Mouse (Mus musculus) cerebellum, postnatal 10 days (tissue): ENCODE measurements around the gene Apol8.

Experiments used
- DNase-seq, 2 experiments: peaks; one replicate each; pipeline ENCODE4 v3.0.0; 2021; ENCODE audit warnings: mixed read lengths in 2 of 2

Apol8 gene

GRCm38 (mm10) chr15:77756848-77757247 lies at the start of gene Apol8:
TSS of gene Apol8 (minus strand) at chr15:77757003.
- DNase-seq = peak; percentile 74 to 80

- peak in 1 of 2 experiments; percentile 7 for DNase-seq
Observed at GRCm38 (mm10) chr15:77805657-77806056, 48.9 kb upstream of the Apol8 start.

- peak in 1 of 2 experiments; percentile 21 for DNase-seq
Observed at GRCm38 (mm10) chr15:77804949-77805348, 48.1 kb upstream of the Apol8 start.

GRCm38 (mm10) chr15:77804460-77804859 lies 47.7 kb upstream of the Apol8 start:
- DNase-seq = peak; percentile 48 to 59

- no peak for DNase-seq
Observed at GRCm38 (mm10) chr15:77803747-77804146, 46.9 kb upstream of the Apol8 start.

- DNase-seq = no peak
Observed at GRCm38 (mm10) chr15:77802992-77803391, 46.2 kb upstream of the Apol8 start.

- DNase-seq = no peak
Observed at GRCm38 (mm10) chr15:77801188-77801587, 44.4 kb upstream of the Apol8 start.

GRCm38 (mm10) chr15:77800511-77800910 lies 43.7 kb upstream of the Apol8 start:
- DNase-seq = peak in 1 of 2 experiments; percentile 36

GRCm38 (mm10) chr15:77799491-77800474 lies 43.0 kb upstream of the Apol8 start:
- no peak for DNase-seq

- peak in 1 of 2 experiments; percentile 30 for DNase-seq
Observed at GRCm38 (mm10) chr15:77798664-77799490, 42.1 kb upstream of the Apol8 start.

- DNase-seq = peak; percentile 67 to 68
Observed at GRCm38 (mm10) chr15:77797609-77798411, 41.0 kb upstream of the Apol8 start.

GRCm38 (mm10) chr15:77796409-77797035 lies 39.7 kb upstream of the Apol8 start:
- DNase-seq = no peak

GRCm38 (mm10) chr15:77794908-77795356 lies 38.1 kb upstream of the Apol8 start:
- no peak for DNase-seq

GRCm38 (mm10) chr15:77794138-77794907 lies 37.5 kb upstream of the Apol8 start:
- DNase-seq = no peak

GRCm38 (mm10) chr15:77793554-77793953 lies 36.8 kb upstream of the Apol8 start:
- DNase-seq = peak in 1 of 2 experiments; percentile 48

- no peak for DNase-seq
Observed at GRCm38 (mm10) chr15:77793094-77793493, 36.3 kb upstream of the Apol8 start.

- no peak for DNase-seq
Observed at GRCm38 (mm10) chr15:77792056-77792455, 35.3 kb upstream of the Apol8 start.

- DNase-seq = peak; percentile 55 to 57
Observed at GRCm38 (mm10) chr15:77790656-77791405, 34.0 kb upstream of the Apol8 start.

GRCm38 (mm10) chr15:77789186-77789585 lies 32.4 kb upstream of the Apol8 start:
- no peak for DNase-seq

GRCm38 (mm10) chr15:77788356-77788755 lies 31.6 kb upstream of the Apol8 start:
- DNase-seq = peak; percentile 84 to 89
